Mouse (Mus musculus) stomach, postnatal 0 days (tissue): Measurements from ENCODE around the gene Rock2. TPM values are rescaled to one million over a fixed set of nuclear protein-coding genes. Genes with fewer than 3 reads are reported as not detected.
A peak's percentile ranks its signal among the peaks of the same experiment; 100 is the strongest.

Source experiments
- ATAC-seq: fragments of 200-750 bp; cut with Nextera tagmentation; 2 replicates; pipeline ENCODE4 v1.8.0; 2017; ENCODE audit not compliant: low FRiP score, low TSS enrichment
- DNase-seq: peaks from one replicate; pipeline ENCODE4 v3.0.0-alpha.2; 2016; ENCODE audit warnings: low spot score
- H3K27ac ChIP-seq: fragments of 300-500 bp; sonication (generic); replicated peaks from 2 replicates; pipeline ENCODE4 v1.5.1; 2014; ENCODE audit warnings: mild to moderate bottlenecking, control low read depth
- H3K27me3 ChIP-seq: fragments of 300-500 bp; sonication (generic); 2 replicates; pipeline ENCODE4 v1.6.1; 2014; ENCODE audit warnings: low read length; ENCODE audit not compliant: control insufficient read depth, insufficient read depth
- H3K36me3 ChIP-seq: fragments of 300-500 bp; sonication (generic); 2 replicates; pipeline ENCODE4 v1.6.1; 2014; ENCODE audit warnings: low read length, mixed read lengths; ENCODE audit not compliant: control insufficient read depth, insufficient read depth
- H3K4me1 ChIP-seq: fragments of 300-500 bp; sonication (generic); replicated peaks from 2 replicates; pipeline ENCODE4 v1.6.1; 2014; ENCODE audit warnings: antibody characterized with exemption; ENCODE audit not compliant: control insufficient read depth, insufficient read depth
- H3K4me2 ChIP-seq: fragments of 300-500 bp; sonication (generic); replicated peaks from 2 replicates; pipeline ENCODE4 v1.6.1; 2014; ENCODE audit warnings: low read depth, mild to moderate bottlenecking, control low read depth, moderate library complexity
- H3K4me3 ChIP-seq: fragments of 300-500 bp; sonication (generic); 2 replicates; pipeline ENCODE4 v1.5.1; 2014; ENCODE audit warnings: low read depth, low read length, control low read depth
- H3K9ac ChIP-seq: fragments of 300-500 bp; sonication (generic); 2 replicates; pipeline ENCODE4 v1.6.1; 2014; ENCODE audit warnings: mild to moderate bottlenecking, low read length, control low read depth, mixed read lengths
- H3K9me3 ChIP-seq: fragments of 300-500 bp; sonication (generic); 2 replicates; pipeline ENCODE4 v1.6.1; 2016; ENCODE audit warnings: low read length; ENCODE audit not compliant: control insufficient read depth
- CTCF ChIP-seq: IDR thresholded peaks from 2 replicates; pipeline ENCODE4 v1.5.1; 2016; ENCODE audit warnings: antibody characterized with exemption, low read depth, mild to moderate bottlenecking, moderate library complexity
- EP300 ChIP-seq: optimal IDR thresholded peaks from 2 replicates; pipeline ENCODE3; 2016; ENCODE audit warnings: antibody characterized with exemption
- whole genome bisulfite sequencing: fragments of 180-500 bp; shearing (Covaris S2); extraction: QIAGEN DNeasy Blood & Tissue Kit; methylation state at CpG from one replicate; pipeline ENCODE4 v1.1.7; 2014; 5-methylcytosine and 5-hydroxymethylcytosine counted together
- polyA plus RNA-seq: library from polyadenylated mRNA; unstranded; fragments of >200 nt; fragmentation: Nextera tagmentation; extraction: Ambion mirVana; gene quantifications from 2 replicates; pipeline ENCODE4 v1.2.1, GENCODE M21; 2015

Gene Rock2
- polyA plus RNA-seq, 1 experiment from 2014 or later, result 13.3 TPM

DNA sequence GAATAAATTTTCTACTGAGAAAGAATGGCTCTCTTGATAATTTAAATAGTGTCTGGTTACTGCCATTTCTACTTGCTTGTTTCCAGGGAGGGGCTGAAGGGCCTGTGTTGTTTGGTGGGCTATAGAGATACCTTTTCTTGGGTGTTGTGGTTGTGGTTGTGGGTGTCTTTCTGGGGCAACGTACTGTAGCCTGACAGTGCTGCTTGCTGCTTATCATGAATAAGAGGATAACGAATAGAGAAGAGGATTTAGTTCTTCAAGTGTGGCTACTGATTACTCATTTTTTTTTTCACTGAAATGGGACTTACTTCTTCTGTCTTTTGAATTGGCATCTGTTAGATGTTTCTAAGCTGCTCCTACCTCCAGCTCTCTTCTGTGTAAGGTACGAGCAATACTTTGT is 47.3 kb downstream of the Rock2 start:
- DNase-seq (no peak), ATAC-seq (no peak)
- no peak overlapping the region for H3K4me2 ChIP-seq
- TF ChIP-seq CTCF (no peak), EP300 (no peak)
- no peak overlapping the region for H3K4me3 ChIP-seq
- no peaks in the 10 kb centered on the region for H3K4me1 ChIP-seq
- H3K27ac ChIP-seq, result no peak overlapping the region
- no peaks in the 10 kb centered on the region for H3K9me3 ChIP-seq
- peaks cover 5% of the 10 kb centered on the region; the same call in 1 of the 2 replicates for H3K36me3 ChIP-seq
- H3K27me3 ChIP-seq, result no peaks in the 10 kb centered on the region
- WGBS, result 73% methylated on average over 3 of the region's 3 CpGs
- H3K9ac ChIP-seq, result no peak overlapping the region

DNA sequence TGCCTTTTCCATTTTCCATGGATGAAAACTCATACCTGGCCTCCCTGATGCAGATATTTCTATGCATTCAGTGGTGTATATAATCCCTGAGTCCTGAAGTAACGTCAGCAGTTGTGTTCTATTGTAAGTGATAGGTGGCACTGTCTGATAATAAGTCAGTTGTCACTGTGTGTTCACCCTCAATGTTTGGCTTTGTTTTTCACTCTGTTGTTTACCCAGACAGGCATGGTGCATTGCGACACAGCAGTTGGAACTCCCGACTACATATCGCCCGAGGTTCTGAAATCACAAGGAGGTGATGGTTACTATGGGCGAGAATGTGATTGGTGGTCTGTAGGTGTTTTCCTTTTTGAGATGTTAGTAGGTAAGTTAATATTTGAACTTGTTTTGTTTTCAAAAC is 53.5 kb downstream of the Rock2 start:
- H3K27me3 ChIP-seq, result no peaks in the 10 kb centered on the region
- H3K27ac ChIP-seq, result no peak overlapping the region
- H3K4me2 ChIP-seq, result no peak overlapping the region
- no peak overlapping the region for H3K4me3 ChIP-seq
- ATAC-seq (no peak), DNase-seq (no peak)
- TF ChIP-seq EP300, result no peak
- TF ChIP-seq CTCF, result no peak
- H3K9ac ChIP-seq, result no peak overlapping the region
- 87% methylated on average over 6 of the region's 6 CpGs for WGBS
- peaks cover 3% of the 10 kb centered on the region; the same call in 1 of the 2 replicates for H3K36me3 ChIP-seq
- H3K9me3 ChIP-seq, result no peaks in the 10 kb centered on the region
- H3K4me1 ChIP-seq, result no peaks in the 10 kb centered on the region

DNA sequence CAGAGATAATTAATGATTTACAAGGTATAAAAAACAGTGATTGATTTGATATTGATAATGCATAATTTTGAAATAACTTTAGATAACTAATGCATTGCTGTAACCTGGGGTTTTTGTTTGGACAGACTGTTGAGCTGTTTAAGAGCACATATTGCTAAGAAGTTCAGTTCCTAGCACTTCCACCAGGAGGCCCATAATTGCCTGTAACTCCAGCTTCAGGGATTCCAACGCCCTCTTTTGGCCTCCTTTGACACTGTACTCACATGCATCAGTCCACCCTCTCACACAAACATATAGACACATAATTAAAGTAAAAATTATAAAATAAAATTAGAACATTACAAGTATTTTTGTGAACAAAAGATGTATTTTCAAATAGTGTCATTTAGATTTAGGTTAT is 64.2 kb downstream of the Rock2 start:
- Histone ChIP-seq H3K4me2 (no peak overlapping the region), H3K27me3 (no peaks in the 10 kb centered on the region), H3K27ac (no peak overlapping the region), H3K4me1 (no peaks in the 10 kb centered on the region), H3K36me3 (peaks cover 24% of the 10 kb centered on the region), H3K9me3 (no peaks in the 10 kb centered on the region), H3K9ac (no peak overlapping the region), H3K4me3 (no peak overlapping the region)
- no peak for ATAC-seq
- peak; percentile 73 for TF ChIP-seq CTCF
- TF ChIP-seq EP300, result no peak
- peak; percentile 21 for DNase-seq
- 56% methylated on average over 1 of the region's 1 CpGs for WGBS

DNA sequence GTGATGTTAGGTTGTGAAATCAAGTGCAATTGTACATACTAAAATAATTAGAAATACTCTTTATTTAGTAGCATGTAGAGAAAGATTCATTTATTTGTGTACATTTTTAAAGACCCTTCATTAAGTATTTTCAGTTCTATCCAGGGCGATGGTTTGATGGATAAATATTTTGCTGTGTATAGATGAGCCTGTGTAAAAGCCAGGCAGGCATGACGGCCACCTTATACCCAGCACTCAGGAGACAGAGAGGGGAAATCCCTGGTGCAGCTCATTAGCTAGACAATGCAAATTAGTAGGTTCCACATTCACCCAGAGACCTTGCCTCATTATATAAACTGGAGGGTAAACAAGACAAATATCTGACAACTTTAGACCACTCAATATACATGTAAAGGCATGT is 68.7 kb downstream of the Rock2 start:
- Histone ChIP-seq H3K4me1 (no peaks in the 10 kb centered on the region), H3K9me3 (no peaks in the 10 kb centered on the region), H3K4me2 (no peak overlapping the region), H3K9ac (no peak overlapping the region), H3K27me3 (no peaks in the 10 kb centered on the region), H3K4me3 (no peak overlapping the region), H3K36me3 (peaks cover 15% of the 10 kb centered on the region), H3K27ac (no peak overlapping the region)
- WGBS, result 85% methylated on average over 2 of the region's 2 CpGs
- DNase-seq (no peak), ATAC-seq (no peak)
- TF ChIP-seq EP300 (no peak), CTCF (no peak)

DNA sequence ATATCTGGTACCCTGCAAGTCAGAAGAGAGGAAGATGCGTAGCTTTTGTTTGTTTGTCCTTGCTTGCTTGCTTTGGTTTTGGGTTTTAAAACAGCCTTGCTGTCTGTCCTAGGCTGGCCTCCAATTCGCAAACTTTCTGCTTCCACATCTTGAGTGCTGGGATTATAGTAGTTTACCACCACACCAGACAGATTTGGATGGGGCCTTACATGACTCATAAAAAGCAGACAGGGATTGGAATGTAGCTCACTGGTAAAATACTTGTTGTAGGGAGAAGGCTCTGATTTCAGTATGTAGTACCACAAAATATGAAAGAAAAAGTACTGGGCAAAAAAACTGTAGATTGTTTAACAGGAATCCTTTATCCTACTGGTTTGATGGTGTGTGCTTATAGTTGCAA is 72.1 kb downstream of the Rock2 start:
- 81% methylated on average over 2 of the region's 2 CpGs for WGBS
- Histone ChIP-seq H3K4me3 (no peak overlapping the region), H3K4me1 (no peaks in the 10 kb centered on the region), H3K27ac (no peak overlapping the region), H3K27me3 (no peaks in the 10 kb centered on the region), H3K36me3 (peaks cover 6% of the 10 kb centered on the region; the same call in 1 of the 2 replicates), H3K4me2 (no peak overlapping the region), H3K9me3 (no peaks in the 10 kb centered on the region), H3K9ac (no peak overlapping the region)
- TF ChIP-seq CTCF (no peak), EP300 (no peak)
- no peak for DNase-seq
- ATAC-seq, result no peak

DNA sequence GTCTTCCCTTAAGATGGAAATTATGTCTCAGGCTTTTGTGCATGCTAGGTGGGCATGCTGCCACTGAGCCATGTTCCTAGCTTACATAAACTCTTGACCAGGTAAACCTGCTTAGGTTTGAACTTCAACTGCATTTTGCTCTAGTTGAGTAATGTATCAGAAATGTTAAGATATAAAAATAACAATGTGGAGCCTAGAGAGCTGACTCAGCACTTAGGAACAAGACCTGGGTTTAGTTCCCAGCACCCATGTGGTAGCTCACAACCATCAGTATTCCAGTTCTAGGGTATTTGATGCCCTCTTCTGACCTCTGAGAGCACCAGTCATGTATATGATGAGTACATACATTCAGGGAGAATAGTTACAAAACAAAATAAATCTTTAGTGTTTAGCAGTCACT is 82.4 kb downstream of the Rock2 start:
- H3K9me3 ChIP-seq, result no peaks in the 10 kb centered on the region
- TF ChIP-seq CTCF (no peak), EP300 (no peak)
- no peaks in the 10 kb centered on the region for H3K27me3 ChIP-seq
- no peak overlapping the region for H3K27ac ChIP-seq
- no peak for ATAC-seq
- H3K9ac ChIP-seq, result no peak overlapping the region
- DNase-seq, result no peak
- H3K36me3 ChIP-seq, result peaks cover 28% of the 10 kb centered on the region
- no peak overlapping the region for H3K4me3 ChIP-seq
- H3K4me1 ChIP-seq, result no peaks in the 10 kb centered on the region
- H3K4me2 ChIP-seq, result no peak overlapping the region

DNA sequence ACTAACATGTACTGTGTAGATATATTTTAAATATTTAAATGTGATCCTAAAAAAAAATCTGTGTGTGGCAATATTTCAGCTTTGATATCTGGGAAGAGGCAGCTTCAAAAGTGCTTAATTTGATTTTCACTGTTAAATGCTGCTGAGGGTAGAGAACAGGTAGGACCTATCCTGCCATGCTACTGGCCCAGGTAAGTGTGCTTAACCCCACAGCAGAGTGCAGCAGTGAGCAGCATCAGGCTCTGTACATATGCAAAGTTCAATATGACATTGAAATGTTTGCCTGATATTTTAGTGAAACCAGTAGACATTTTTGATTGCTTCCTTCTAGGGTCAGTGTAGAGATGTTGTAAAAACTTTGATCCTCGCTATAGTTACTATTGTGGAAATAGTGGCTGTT is 91.1 kb downstream of the Rock2 start:
- Histone ChIP-seq H3K27ac (no peak overlapping the region), H3K36me3 (no peaks in the 10 kb centered on the region), H3K9me3 (no peaks in the 10 kb centered on the region), H3K4me1 (no peaks in the 10 kb centered on the region), H3K4me2 (no peak overlapping the region), H3K4me3 (no peak overlapping the region), H3K27me3 (no peaks in the 10 kb centered on the region), H3K9ac (no peak overlapping the region)
- ATAC-seq (no peak), DNase-seq (no peak)
- TF ChIP-seq EP300, result no peak
- peak; percentile 52 for TF ChIP-seq CTCF
- WGBS, result 89% methylated on average over 1 of the region's 1 CpGs
